Mouse (Mus musculus) ES-E14 (cell line): Measurements from ENCODE around the gene Ndel1. TPM values are rescaled to one million over a fixed set of nuclear protein-coding genes. Genes with fewer than 3 reads are reported as not detected.

Experiments
- DNase-seq: peaks from one replicate; pipeline ENCODE4 v3.0.0-alpha.2; 2013; ENCODE audit warnings: low read depth, low spot score
- H3K27ac ChIP-seq: 2 replicates; pipeline ENCODE4 v1.5.1; 2012; ENCODE audit warnings: low read depth, mild to moderate bottlenecking, low read length, moderate library complexity, mixed read lengths; ENCODE audit not compliant: poor library complexity, insufficient read depth, severe bottlenecking
- H3K36me3 ChIP-seq: 2 replicates; pipeline ENCODE4 v1.6.1; 2012; ENCODE audit warnings: mild to moderate bottlenecking, low read length, moderate library complexity, mixed read lengths; ENCODE audit not compliant: control insufficient read depth, poor library complexity, insufficient read depth, severe bottlenecking
- H3K4me1 ChIP-seq, 2 experiments: fragments of 150-350 bp in 1 of 2; sonication (generic) in 1 of 2; 2 replicates each; pipeline ENCODE4 v1.6.1; 2012; ENCODE audit warnings: low read length in 2 of 2, mild to moderate bottlenecking in 1 of 2, mixed read lengths in 1 of 2; ENCODE audit not compliant: control insufficient read depth in 2 of 2, insufficient read depth in 2 of 2, poor library complexity in 1 of 2
- H3K4me3 ChIP-seq, 2 experiments: fragments of 150-350 bp in 1 of 2; sonication (generic) in 1 of 2; 2 replicates each; pipeline ENCODE4 v1.5.1; 2012; ENCODE audit warnings: low read length in 2 of 2, low read depth in 1 of 2, mild to moderate bottlenecking in 1 of 2, mixed read lengths in 1 of 2; ENCODE audit not compliant: insufficient read depth in 1 of 2, poor library complexity in 1 of 2, severe bottlenecking in 1 of 2
- H3K9ac ChIP-seq: 2 replicates; pipeline ENCODE4 v1.6.1; 2012; ENCODE audit warnings: low read depth, mild to moderate bottlenecking, low read length, mixed read lengths; ENCODE audit not compliant: poor library complexity, insufficient read depth, severe bottlenecking
- H3K9me3 ChIP-seq: fragments of 150-350 bp; sonication (generic); 2 replicates; pipeline ENCODE4 v1.6.1; 2012; ENCODE audit warnings: low read depth, mild to moderate bottlenecking, low read length; ENCODE audit not compliant: control insufficient read depth, insufficient read depth
- CHD2 ChIP-seq: IDR thresholded peaks from 2 replicates; pipeline ENCODE4 v1.6.1; 2014; ENCODE audit warnings: mild to moderate bottlenecking, low read depth, low read length, inconsistent platforms
- HCFC1 ChIP-seq: IDR thresholded peaks from 2 replicates; pipeline ENCODE4 v1.6.1; 2012; ENCODE audit warnings: low read length, inconsistent platforms, borderline replicate concordance; ENCODE audit not compliant: insufficient read depth
- MAFK ChIP-seq: IDR thresholded peaks from 2 replicates; pipeline ENCODE4 v1.6.1; 2014; ENCODE audit warnings: mild to moderate bottlenecking, low read depth, low read length, inconsistent platforms; ENCODE audit not compliant: insufficient read depth
- ZC3H11A ChIP-seq: IDR thresholded peaks from 2 replicates; pipeline ENCODE4 v1.6.1; 2012; ENCODE audit warnings: low read depth, mild to moderate bottlenecking, inconsistent platforms, low read length, borderline replicate concordance
- ZNF384 ChIP-seq: IDR thresholded peaks from 2 replicates; pipeline ENCODE4 v1.6.1; 2012; ENCODE audit warnings: low read depth, low read length, inconsistent platforms
- in situ Hi-C, 2 experiments: fragments of 600-800 bp; cut with MboI; formaldehyde crosslinking; loops; one replicate each; pipeline ENCODE4 v1.15.1; 2025; ENCODE audit warnings: low sequenced_read_pairs in 2 of 2, inconsistent platforms in 1 of 2; ENCODE audit not compliant: unreplicated experiment in 2 of 2
- total RNA-seq: library from RNA; depleted of rRNA; stranded (reverse); fragments of 300-350 nt; gene quantifications from 2 replicates; pipeline ENCODE4 v1.2.3, GENCODE M21; 2012

Ndel1 gene
- total RNA-seq, 1 experiment = 40.1 TPM

DNA sequence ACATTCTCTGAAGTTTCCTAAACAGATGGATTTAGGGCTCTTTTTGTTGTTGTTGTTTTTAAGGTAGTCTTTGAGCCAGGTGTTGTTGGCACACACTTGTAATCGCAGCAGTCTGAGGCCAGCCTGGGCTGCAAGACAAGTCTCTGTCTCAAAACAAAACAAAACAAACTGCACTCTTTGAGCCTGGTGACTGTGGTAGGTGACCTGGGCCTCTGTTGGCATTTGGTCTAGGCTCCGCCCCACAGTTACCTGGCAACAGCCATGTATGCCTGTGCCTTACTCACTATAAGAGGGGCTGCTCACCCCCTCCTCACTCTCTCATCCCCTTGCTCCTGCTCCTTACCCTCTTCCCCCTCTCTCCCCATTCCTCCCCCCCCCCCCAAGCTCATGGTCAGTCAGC, 9.4 kb downstream of the Ndel1 start:
- TF ChIP-seq ZNF384 = no peak
- no peak for TF ChIP-seq MAFK
- TF ChIP-seq CHD2 = no peak
- TF ChIP-seq ZC3H11A = no peak
- TF ChIP-seq HCFC1 = no peak
- no peak for DNase-seq
- no peaks in the 10 kb centered on the region for H3K9me3 ChIP-seq
- no peak overlapping the region for H3K9ac ChIP-seq
- in situ Hi-C loops = no loop called here
- H3K27ac ChIP-seq = no peak overlapping the region
- H3K4me3 ChIP-seq = no peak overlapping the region
- H3K36me3 ChIP-seq = no peaks in the 10 kb centered on the region
- no peaks in the 10 kb centered on the region for H3K4me1 ChIP-seq

GRCm38 (mm10) chr11:68859943-68860593, 11.6 kb downstream of the Ndel1 start:
- no peaks in the 10 kb centered on the region for H3K36me3 ChIP-seq
- H3K9me3 ChIP-seq = no peaks in the 10 kb centered on the region
- no peak for DNase-seq
- H3K9ac ChIP-seq = no peak overlapping the region
- H3K4me3 ChIP-seq = no peak overlapping the region
- in situ Hi-C loops = no loop called here
- no peak overlapping the region for H3K27ac ChIP-seq
- no peak for TF ChIP-seq MAFK
- TF ChIP-seq ZNF384 = no peak
- TF ChIP-seq CHD2 = no peak
- no peak for TF ChIP-seq HCFC1
- TF ChIP-seq ZC3H11A = no peak
- H3K4me1 ChIP-seq = no peaks in the 10 kb centered on the region

DNA sequence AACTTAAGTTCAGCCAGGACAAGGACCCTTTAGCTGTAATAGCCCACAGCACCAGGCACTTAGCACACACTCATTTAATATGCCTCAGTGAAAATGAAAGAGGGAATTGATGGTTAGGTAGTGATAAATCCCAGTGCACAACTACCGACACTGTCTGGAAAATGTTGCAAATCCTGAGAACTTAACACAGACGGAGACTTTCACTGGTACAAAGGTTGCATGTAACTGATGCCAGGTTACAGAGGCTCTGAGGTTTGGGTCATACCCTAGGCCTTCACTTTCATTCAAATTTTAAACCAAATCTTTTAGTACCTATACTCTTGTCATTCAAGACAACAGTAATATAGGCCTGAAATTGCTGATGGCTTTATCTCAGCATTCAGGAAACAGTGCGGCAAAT, 14.3 kb downstream of the Ndel1 start:
- in situ Hi-C loops = no loop called here
- 0 out of 4 replicates have a peak, but pooled peaks cover 0 to 2% of the 10 kb centered on the region in 2 experiments for H3K4me1 ChIP-seq
- H3K27ac ChIP-seq = no peak overlapping the region
- no peak for TF ChIP-seq MAFK
- TF ChIP-seq HCFC1 = no peak
- no peak for TF ChIP-seq CHD2
- TF ChIP-seq ZNF384 = no peak
- no peak for TF ChIP-seq ZC3H11A
- DNase-seq = no peak
- H3K9me3 ChIP-seq = no peaks in the 10 kb centered on the region
- no peak overlapping the region for H3K4me3 ChIP-seq
- H3K9ac ChIP-seq = no peak overlapping the region
- no peaks in the 10 kb centered on the region for H3K36me3 ChIP-seq

- Histone ChIP-seq H3K27ac (no peak overlapping the region), H3K36me3 (no peaks in the 10 kb centered on the region), H3K4me3 (no peak overlapping the region), H3K9ac (no peak overlapping the region), H3K4me1 (peaks cover 0 to 5% of the 10 kb centered on the region in 2 experiments; a peak in 1 of 4 replicates), H3K9me3 (no peaks in the 10 kb centered on the region)
- in situ Hi-C loops = no loop called here
- TF ChIP-seq CHD2 (no peak), ZNF384 (no peak), HCFC1 (no peak), ZC3H11A (no peak), MAFK (no peak)
- no peak for DNase-seq
Observed at GRCm38 (mm10) chr11:68854621-68855020, 17.0 kb downstream of the Ndel1 start.
